33 mouse cellular contexts compared by ENCODE assay signal in the genomic region with DNA sequence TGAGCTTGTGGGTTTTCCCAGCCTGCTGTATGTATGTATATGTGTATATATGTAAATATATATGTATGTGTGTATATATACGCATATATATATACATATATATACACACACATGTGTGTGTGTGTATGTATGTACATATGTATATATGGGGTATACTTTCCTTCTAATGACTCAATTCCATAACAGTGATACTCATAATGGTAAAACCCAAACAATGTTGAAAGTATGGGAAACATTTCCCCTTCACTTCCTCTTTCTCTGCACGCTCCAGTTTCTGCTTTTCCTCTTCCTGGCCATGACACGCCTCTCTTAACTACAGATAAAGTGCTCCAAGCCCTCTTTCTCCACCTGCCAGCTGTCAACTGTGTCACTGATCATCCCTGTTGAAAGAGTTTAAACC.
"Had no signal": no experiment of that assay in that cellular context is flagged by ENCODE, and none has a peak within 500 bp of the region (broad histone marks: within the 10 kb centered on the region; RNA-seq: fewer than 3 reads in every experiment).

No protein-coding gene starts in this region.

- H3K9me3 ChIP-seq: heart, embryonic 12.5 days; heart, embryonic 13.5 days; heart, embryonic 15.5 days; hindbrain, embryonic 10.5 days; hindbrain, embryonic 12.5 days; hindbrain, embryonic 13.5 days; hindbrain, embryonic 15.5 days; intestine, embryonic 15.5 days; kidney, embryonic 15.5 days had no signal

- H3K4me3 ChIP-seq: heart, embryonic 12.5 days; heart, embryonic 13.5 days; heart, embryonic 15.5 days; hindbrain, embryonic 10.5 days; hindbrain, embryonic 12.5 days; hindbrain, embryonic 13.5 days; hindbrain, embryonic 15.5 days; intestine, embryonic 15.5 days; kidney, embryonic 15.5 days; layer of hippocampus, adult 2 months had no signal

- ATAC-seq: hindbrain, embryonic 16.5 days; hindbrain, postnatal 0 days; inflammation-experienced regulatory T-cells, adult 6 months; intestine, postnatal 0 days had no signal

- DNase-seq: heart, postnatal 10 days; heart, postnatal 14 days; heart, postnatal 36 days; heart, postnatal 4 days; kidney, adult 11 months; kidney, adult 18-20 months; kidney, adult 2 months; kidney, adult 8-10 months; kidney, adult 9 months; kidney, postnatal 10 days; kidney, postnatal 14 days; kidney, postnatal 25 days; kidney, postnatal 36 days; kidney, postnatal 4 days; layer of hippocampus, adult 9-11 months; layer of hippocampus, postnatal 36 days had no signal

- H3K4me1 ChIP-seq: hindbrain, embryonic 15.5 days had no signal

- H3K9ac ChIP-seq: heart, embryonic 12.5 days; heart, embryonic 13.5 days; heart, embryonic 15.5 days; hindbrain, embryonic 12.5 days; hindbrain, embryonic 13.5 days; hindbrain, embryonic 14.5 days; hindbrain, embryonic 15.5 days; intestine, embryonic 15.5 days; kidney, embryonic 15.5 days had no signal

- H3K27me3 ChIP-seq: heart, embryonic 13.5 days; heart, embryonic 15.5 days; hindbrain, embryonic 12.5 days; hindbrain, embryonic 13.5 days; hindbrain, embryonic 15.5 days; intestine, embryonic 15.5 days had no signal

- H3K4me2 ChIP-seq: heart, embryonic 11.5 days; heart, embryonic 12.5 days; heart, embryonic 13.5 days; heart, embryonic 15.5 days; hindbrain, embryonic 12.5 days; hindbrain, embryonic 13.5 days; hindbrain, embryonic 14.5 days; hindbrain, embryonic 15.5 days; intestine, embryonic 15.5 days; kidney, embryonic 15.5 days had no signal

- H3K36me3 ChIP-seq: heart, embryonic 12.5 days; heart, embryonic 13.5 days; heart, embryonic 15.5 days; hindbrain, embryonic 10.5 days; hindbrain, embryonic 12.5 days; hindbrain, embryonic 13.5 days; hindbrain, embryonic 15.5 days; intestine, embryonic 15.5 days; kidney, embryonic 15.5 days had no signal

- H3K27ac ChIP-seq: heart, embryonic 13.5 days; heart, embryonic 15.5 days; hindbrain, embryonic 10.5 days; hindbrain, embryonic 12.5 days; hindbrain, embryonic 13.5 days; hindbrain, embryonic 14.5 days; hindbrain, embryonic 15.5 days; hindbrain, postnatal 0 days; kidney, embryonic 15.5 days; kidney, postnatal 0 days; layer of hippocampus, adult 2 months had no signal
